Mouse (Mus musculus) liver, embryonic 15.5 days (tissue): ENCODE measurements around the gene Fbxl5. TPM values are rescaled to one million over a fixed set of nuclear protein-coding genes. Genes with fewer than 3 reads are reported as not detected.

ENCODE experiments used
- ATAC-seq: fragments of 200-750 bp; cut with Nextera tagmentation; 2 replicates; pipeline ENCODE4 v1.8.0; 2017; ENCODE audit warnings: moderate number of reproducible peaks, mild to moderate bottlenecking, moderate library complexity; ENCODE audit not compliant: insufficient read depth
- H3K27ac ChIP-seq: fragments of 300-500 bp; sonication (generic); replicated peaks from 2 replicates; pipeline ENCODE4 v1.5.1; 2015; ENCODE audit warnings: mild to moderate bottlenecking, inconsistent platforms
- H3K27me3 ChIP-seq: fragments of 300-500 bp; sonication (generic); 2 replicates; pipeline ENCODE4 v1.6.1; 2015; ENCODE audit warnings: mild to moderate bottlenecking, inconsistent platforms
- H3K36me3 ChIP-seq: fragments of 300-500 bp; sonication (generic); replicated peaks from 2 replicates; pipeline ENCODE4 v1.6.1; 2015; ENCODE audit warnings: moderate library complexity, mild to moderate bottlenecking, inconsistent platforms
- H3K4me1 ChIP-seq: fragments of 300-500 bp; sonication (generic); replicated peaks from 2 replicates; pipeline ENCODE4 v1.6.1; 2015; ENCODE audit warnings: inconsistent platforms
- H3K4me2 ChIP-seq: fragments of 300-500 bp; sonication (generic); 2 replicates; pipeline ENCODE4 v1.6.1; 2015; ENCODE audit warnings: moderate library complexity, mild to moderate bottlenecking, inconsistent platforms
- H3K4me3 ChIP-seq: fragments of 300-500 bp; sonication (generic); replicated peaks from 2 replicates; pipeline ENCODE4 v1.5.1; 2015; ENCODE audit warnings: mild to moderate bottlenecking, inconsistent platforms
- H3K9ac ChIP-seq: fragments of 300-500 bp; sonication (generic); 2 replicates; pipeline ENCODE4 v1.6.1; 2015; ENCODE audit warnings: moderate library complexity, mild to moderate bottlenecking, inconsistent platforms
- H3K9me3 ChIP-seq: fragments of 300-500 bp; sonication (generic); replicated peaks from 2 replicates; pipeline ENCODE4 v1.6.1; 2016; ENCODE audit warnings: inconsistent platforms
- WGBS: fragments of 180-500 bp; shearing (Covaris S2); methylation state at CpG from one replicate; pipeline ENCODE4 v1.1.7; 2015; ENCODE audit warnings: mixed read lengths; ENCODE audit not compliant: insufficient replicate concordance; 5-methylcytosine and 5-hydroxymethylcytosine counted together
- polyA plus RNA-seq: library from polyadenylated mRNA; unstranded; fragments of >200 nt; fragmentation: Nextera tagmentation; extraction: Ambion mirVana; gene quantifications from 2 replicates; pipeline ENCODE4 v1.2.1, GENCODE M21; 2015

Fbxl5 gene
- polyA plus RNA-seq, 1 experiment from 2014 or later: 18.7 TPM

DNA sequence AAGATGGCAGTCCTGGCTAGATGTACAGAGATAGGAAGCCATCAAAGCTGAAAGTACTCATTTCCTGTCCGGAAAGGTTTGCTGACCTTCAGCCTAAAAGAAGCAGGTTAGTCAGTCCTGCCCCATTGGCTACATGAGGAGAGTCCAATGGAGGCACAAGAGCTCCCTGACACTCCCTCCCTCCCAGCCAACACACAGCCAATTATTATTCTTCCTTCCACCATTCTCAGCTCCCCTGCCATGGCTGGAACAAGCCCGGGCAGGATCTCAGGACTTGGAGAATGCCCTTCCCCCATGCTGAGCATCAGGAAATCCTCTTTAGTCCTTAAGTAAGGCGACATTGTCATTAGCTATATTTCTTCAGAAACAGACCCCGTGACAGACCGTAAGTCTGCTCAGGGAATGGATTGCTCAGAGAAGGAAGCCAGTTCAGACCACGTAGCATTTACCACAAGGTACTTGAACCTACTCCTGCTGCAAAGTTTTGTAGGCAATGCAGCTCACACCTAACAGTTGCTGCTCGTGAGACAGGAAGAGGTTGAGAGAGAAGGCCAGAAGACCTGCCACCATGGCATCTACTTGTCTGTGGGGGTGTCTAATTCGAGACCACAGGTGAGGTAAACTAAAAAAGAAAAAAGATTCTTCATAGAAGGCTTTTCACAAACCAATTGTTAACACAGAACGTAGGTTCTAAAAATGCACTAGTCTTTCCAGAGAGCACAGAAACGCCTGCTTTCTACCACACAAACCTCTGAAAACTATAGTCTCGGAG, 31.8 kb upstream of the Fbxl5 start:
- Histone ChIP-seq H3K9me3 (no peaks in the 10 kb centered on the region; the same call in 1 of the 2 replicates), H3K27ac (no peak overlapping the region), H3K4me1 (no peaks in the 10 kb centered on the region), H3K27me3 (no peaks in the 10 kb centered on the region), H3K36me3 (no peaks in the 10 kb centered on the region), H3K4me2 (no peak overlapping the region), H3K9ac (no peak overlapping the region), H3K4me3 (no peak overlapping the region)
- WGBS: 45% methylated on average over 11 of the region's 11 CpGs
- no peak for ATAC-seq

DNA sequence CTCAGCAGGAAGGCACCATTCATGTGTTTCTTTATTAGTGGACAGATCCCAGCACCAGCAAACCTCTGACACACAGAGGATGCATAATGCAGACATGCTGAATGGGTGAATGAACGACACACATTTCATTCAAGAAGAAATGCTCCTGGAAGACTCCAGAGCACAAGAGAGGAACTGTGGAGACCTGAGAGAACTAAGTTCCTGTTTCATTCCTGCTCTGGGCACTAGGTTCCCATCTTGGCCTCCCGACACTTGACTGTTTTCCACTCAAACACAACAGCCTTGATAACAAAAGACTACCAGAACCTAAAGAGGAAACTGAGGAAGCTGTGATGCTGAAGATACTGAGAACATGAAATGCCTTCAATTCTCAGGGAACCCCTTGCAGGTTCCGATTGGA, 26.8 kb upstream of the Fbxl5 start:
- H3K9ac ChIP-seq: no peak overlapping the region
- H3K27ac ChIP-seq: no peak overlapping the region
- no peak overlapping the region for H3K4me2 ChIP-seq
- 39% methylated on average over 3 of the region's 3 CpGs for WGBS
- no peak for ATAC-seq
- H3K9me3 ChIP-seq: no peaks in the 10 kb centered on the region
- H3K4me3 ChIP-seq: no peak overlapping the region
- H3K36me3 ChIP-seq: no peaks in the 10 kb centered on the region
- H3K4me1 ChIP-seq: no peaks in the 10 kb centered on the region
- no peaks in the 10 kb centered on the region for H3K27me3 ChIP-seq

DNA sequence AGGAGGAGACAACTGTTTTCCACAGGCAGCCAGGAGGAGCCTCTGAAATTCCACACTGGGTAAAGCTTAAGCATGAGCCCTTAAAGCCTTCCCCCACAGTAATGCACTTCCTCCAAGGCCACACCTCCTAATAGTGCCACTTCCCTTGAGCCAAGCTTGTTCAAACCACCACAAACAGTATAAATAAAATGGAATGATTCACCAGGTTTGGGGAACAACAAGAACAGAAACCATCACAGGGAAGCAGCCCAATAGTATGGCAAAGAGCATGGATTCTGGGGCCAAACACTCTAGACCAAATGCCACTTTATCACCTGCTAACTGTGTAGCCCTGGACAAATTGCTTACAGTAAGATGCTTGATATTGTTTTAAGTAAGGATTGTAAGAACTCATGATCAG, 26.1 kb upstream of the Fbxl5 start:
- Histone ChIP-seq H3K9ac (no peak overlapping the region), H3K27me3 (no peaks in the 10 kb centered on the region), H3K4me1 (no peaks in the 10 kb centered on the region), H3K4me3 (no peak overlapping the region), H3K9me3 (no peaks in the 10 kb centered on the region), H3K27ac (no peak overlapping the region), H3K4me2 (no peak overlapping the region), H3K36me3 (no peaks in the 10 kb centered on the region)
- ATAC-seq: no peak

DNA sequence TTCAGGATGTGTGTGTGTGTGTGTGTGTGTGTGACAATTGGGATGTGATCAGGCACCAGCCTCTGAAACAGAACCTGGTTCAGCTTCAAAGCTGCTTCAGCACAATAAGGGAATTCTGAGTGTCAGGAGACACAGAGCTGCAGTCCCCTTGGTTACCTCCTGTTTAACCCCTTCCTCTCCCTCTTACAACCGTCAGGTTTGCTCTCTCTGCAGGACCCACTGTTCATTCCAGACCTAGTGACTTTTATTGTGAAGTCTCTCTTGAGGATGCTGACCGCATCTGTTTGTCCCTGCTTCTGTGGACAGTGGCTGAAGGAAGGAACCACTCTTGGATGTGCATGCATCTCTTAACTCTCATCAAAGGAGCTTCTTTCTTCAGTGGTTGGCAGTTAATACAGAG, 24.8 kb upstream of the Fbxl5 start:
- no peak overlapping the region for H3K27ac ChIP-seq
- no peak overlapping the region for H3K9ac ChIP-seq
- no peak overlapping the region for H3K4me2 ChIP-seq
- H3K4me1 ChIP-seq: no peaks in the 10 kb centered on the region
- ATAC-seq: no peak
- WGBS: 27% methylated on average over 2 of the region's 2 CpGs
- no peaks in the 10 kb centered on the region for H3K36me3 ChIP-seq
- no peaks in the 10 kb centered on the region for H3K27me3 ChIP-seq
- H3K9me3 ChIP-seq: no peaks in the 10 kb centered on the region
- no peak overlapping the region for H3K4me3 ChIP-seq

GRCm38 (mm10) chr5:43845646-43846045, 24.2 kb upstream of the Fbxl5 start:
- Histone ChIP-seq H3K4me2 (no peak overlapping the region), H3K27me3 (no peaks in the 10 kb centered on the region), H3K9me3 (no peaks in the 10 kb centered on the region), H3K4me1 (no peaks in the 10 kb centered on the region), H3K4me3 (no peak overlapping the region), H3K9ac (no peak overlapping the region), H3K36me3 (no peaks in the 10 kb centered on the region), H3K27ac (no peak overlapping the region)
- ATAC-seq: no peak
- 25% methylated on average over 1 of the region's 1 CpGs for WGBS

DNA sequence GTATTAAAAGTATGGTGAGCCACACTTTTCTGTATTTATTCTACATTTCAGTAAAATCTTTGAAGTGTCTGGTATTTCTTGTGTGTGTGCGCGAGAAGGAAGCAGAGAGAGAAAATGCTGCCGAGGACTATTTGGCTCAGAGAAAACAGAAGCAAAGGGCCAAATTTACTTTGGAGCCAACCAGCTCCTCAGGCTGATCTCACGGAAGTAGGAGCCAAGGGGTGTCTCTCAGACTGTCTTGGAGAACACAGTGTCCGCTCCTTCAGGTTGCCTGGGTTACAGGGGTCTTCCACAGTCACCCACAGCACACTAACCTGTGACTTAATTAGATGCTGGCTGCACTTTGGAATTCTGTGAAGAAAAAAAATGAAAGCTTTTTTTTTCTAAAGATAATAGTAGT, 23.6 kb upstream of the Fbxl5 start:
- Histone ChIP-seq H3K36me3 (no peaks in the 10 kb centered on the region), H3K9me3 (no peaks in the 10 kb centered on the region), H3K27me3 (no peaks in the 10 kb centered on the region), H3K27ac (no peak overlapping the region), H3K9ac (no peak overlapping the region), H3K4me1 (no peaks in the 10 kb centered on the region), H3K4me2 (no peak overlapping the region), H3K4me3 (no peak overlapping the region)
- WGBS: 73% methylated on average over 5 of the region's 5 CpGs
- ATAC-seq: no peak

DNA sequence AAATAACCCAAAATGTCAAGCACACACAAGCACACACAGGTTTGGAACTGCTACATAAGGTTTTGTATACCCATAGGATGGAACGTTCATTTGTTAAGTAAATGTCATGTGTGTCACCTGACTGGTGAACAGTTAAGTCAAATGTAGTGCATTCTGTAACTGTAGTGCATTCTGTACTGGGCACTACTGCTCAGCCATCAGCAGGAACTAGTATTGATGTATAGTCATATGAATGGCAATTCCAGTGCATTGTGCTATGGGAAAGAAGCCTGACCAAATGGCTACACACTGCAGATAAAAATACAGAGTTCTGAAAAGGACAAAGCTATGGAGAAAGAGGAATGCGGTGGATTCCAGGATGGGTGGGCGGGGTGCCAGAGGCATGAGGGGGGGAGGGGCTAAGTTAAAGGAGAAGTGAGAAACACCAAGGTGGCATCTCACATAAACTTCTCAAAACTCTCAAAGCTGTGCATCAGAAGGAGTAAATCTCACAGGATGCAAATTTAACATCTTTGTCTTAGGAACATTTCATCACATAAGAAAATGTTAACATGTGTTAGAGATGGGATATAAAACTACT, 21.2 kb upstream of the Fbxl5 start:
- Histone ChIP-seq H3K27me3 (no peaks in the 10 kb centered on the region), H3K36me3 (no peaks in the 10 kb centered on the region), H3K27ac (no peak overlapping the region), H3K9me3 (no peaks in the 10 kb centered on the region), H3K4me2 (no peak overlapping the region), H3K9ac (no peak overlapping the region), H3K4me3 (no peak overlapping the region), H3K4me1 (no peaks in the 10 kb centered on the region)
- 59% methylated on average over 3 of the region's 3 CpGs for WGBS
- no peak for ATAC-seq

DNA sequence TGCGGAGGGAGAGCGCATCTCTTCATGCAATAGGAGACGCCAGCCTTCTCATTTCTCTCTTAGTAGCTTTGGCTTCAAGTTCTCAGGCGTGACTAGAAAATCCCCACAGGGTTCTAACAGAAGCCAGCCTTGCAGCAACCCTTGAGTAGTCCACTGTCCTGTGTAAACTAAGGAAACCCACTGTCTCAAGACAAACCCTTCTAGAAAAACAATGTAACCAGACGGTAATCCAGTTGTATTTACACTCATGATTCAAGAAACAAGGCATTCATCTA, 20.5 kb upstream of the Fbxl5 start:
- Histone ChIP-seq H3K4me1 (no peaks in the 10 kb centered on the region), H3K36me3 (no peaks in the 10 kb centered on the region), H3K9me3 (no peaks in the 10 kb centered on the region), H3K27ac (no peak overlapping the region), H3K4me2 (peak overlapping the region; percentile 44), H3K27me3 (no peaks in the 10 kb centered on the region), H3K9ac (no peak overlapping the region), H3K4me3 (peak overlapping the region; percentile 16)
- 65% methylated on average over 5 of the region's 5 CpGs for WGBS
- no peak for ATAC-seq

- Histone ChIP-seq H3K27ac (no peak overlapping the region), H3K4me2 (peak overlapping the region; percentile 44), H3K9ac (no peak overlapping the region), H3K9me3 (no peaks in the 10 kb centered on the region), H3K4me3 (peak overlapping the region; percentile 16), H3K4me1 (no peaks in the 10 kb centered on the region), H3K36me3 (no peaks in the 10 kb centered on the region), H3K27me3 (no peaks in the 10 kb centered on the region)
- ATAC-seq: no peak
- 24% methylated on average over 11 of the region's 11 CpGs for WGBS
Measured at GRCm38 (mm10) chr5:43841144-43842010, 19.9 kb upstream of the Fbxl5 start.

DNA sequence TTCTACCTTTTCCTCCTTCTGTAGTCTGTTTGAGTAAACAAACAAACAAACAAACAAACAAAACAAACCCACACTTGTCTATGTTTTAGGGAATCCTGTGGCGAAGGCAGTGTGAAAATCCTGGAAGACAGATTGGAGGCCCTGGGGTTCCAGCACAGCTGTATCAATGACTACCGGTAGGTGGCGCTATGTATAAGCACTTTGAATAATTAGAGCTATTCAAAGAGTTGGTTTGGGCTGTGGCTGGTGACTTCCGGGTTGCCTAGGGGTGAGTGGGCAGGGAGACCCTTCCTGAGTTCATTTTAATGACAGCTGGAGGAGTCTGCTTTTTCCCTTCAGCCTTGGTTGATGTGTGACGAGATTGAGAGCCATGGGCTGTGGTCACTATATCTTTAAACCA, 15.9 kb upstream of the Fbxl5 start:
- Histone ChIP-seq H3K27ac (no peak overlapping the region), H3K27me3 (no peaks in the 10 kb centered on the region), H3K9me3 (no peaks in the 10 kb centered on the region), H3K9ac (no peak overlapping the region), H3K4me3 (no peak overlapping the region), H3K36me3 (no peaks in the 10 kb centered on the region), H3K4me1 (no peaks in the 10 kb centered on the region), H3K4me2 (no peak overlapping the region)
- ATAC-seq: no peak
- WGBS: 32% methylated on average over 5 of the region's 5 CpGs

DNA sequence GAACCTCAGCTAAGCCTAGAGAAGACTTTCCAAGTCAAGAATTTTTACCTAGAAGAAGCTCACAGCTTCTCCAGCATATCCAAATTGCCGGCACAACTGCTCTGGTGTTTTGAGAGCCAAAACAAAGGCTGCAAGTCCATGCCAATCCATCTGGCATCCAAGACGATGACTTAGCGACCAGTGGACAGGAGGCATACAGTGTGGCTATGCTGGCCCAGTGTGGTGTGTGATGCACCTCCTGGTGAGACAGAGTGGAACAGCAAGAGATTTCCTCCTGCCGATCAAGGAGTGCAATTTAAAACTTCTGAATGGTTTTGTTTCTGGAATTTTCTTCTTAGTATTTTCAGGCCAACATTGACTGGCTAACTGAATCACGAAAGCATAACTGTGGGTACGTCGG, 15.2 kb upstream of the Fbxl5 start:
- Histone ChIP-seq H3K4me1 (no peaks in the 10 kb centered on the region), H3K36me3 (no peaks in the 10 kb centered on the region), H3K4me3 (no peak overlapping the region), H3K4me2 (no peak overlapping the region), H3K27me3 (no peaks in the 10 kb centered on the region), H3K27ac (no peak overlapping the region), H3K9me3 (no peaks in the 10 kb centered on the region), H3K9ac (no peak overlapping the region)
- 74% methylated on average over 7 of the region's 7 CpGs for WGBS
- ATAC-seq: no peak
